Mouse (Mus musculus) neural tube, embryonic 14.5 days (tissue): Measurements from ENCODE around the gene Hsh2d. TPM values are rescaled to one million over a fixed set of nuclear protein-coding genes. Genes with fewer than 3 reads are reported as not detected.

ENCODE experiments used
- polyA plus RNA-seq: library from polyadenylated mRNA; unstranded; fragments of >200 nt; fragmentation: Nextera tagmentation; extraction: Ambion mirVana; gene quantifications from 2 replicates; pipeline ENCODE4 v1.2.1, GENCODE M21; 2014

The Hsh2d gene
- polyA plus RNA-seq, 1 experiment from 2014 or later: not detected

Other genes with a start within 250 kb of the Hsh2d start
- gene Zfp961, start 238.6 kb upstream of the Hsh2d start, polyA plus RNA-seq: 17.7 and 20.1 TPM in 2 replicates
- 0.66 and 0.68 TPM in 2 replicates for gene Cyp4f18, start 180.0 kb upstream of the Hsh2d start, polyA plus RNA-seq
- not detected in 2 replicates for gene Olfr372, start 148.4 kb upstream of the Hsh2d start, polyA plus RNA-seq
- not detected in 2 replicates for gene Olfr373, start 106.5 kb upstream of the Hsh2d start, polyA plus RNA-seq
- gene Olfr374, start 82.6 kb upstream of the Hsh2d start, polyA plus RNA-seq: 0.04 TPM in 1 of 2 replicates, not detected in the other
- 102 and 174 TPM in 2 replicates for gene Tpm4, start 54.7 kb upstream of the Hsh2d start, polyA plus RNA-seq
- gene Rab8a, start 28.4 kb upstream of the Hsh2d start, polyA plus RNA-seq: 53.2 and 67.9 TPM in 2 replicates
- gene Cib3, start 23.2 kb downstream of the Hsh2d start, polyA plus RNA-seq: not detected in 2 replicates
- not detected in 2 replicates for gene Gm11034, start 24.0 kb downstream of the Hsh2d start, polyA plus RNA-seq
- 60.5 and 71.7 TPM in 2 replicates for gene Fam32a, start 30.1 kb downstream of the Hsh2d start, polyA plus RNA-seq
- 220 and 235 TPM in 2 replicates for gene Ap1m1, start 50.4 kb downstream of the Hsh2d start, polyA plus RNA-seq
- gene Gm10282, start 115.6 kb downstream of the Hsh2d start, polyA plus RNA-seq: 12.3 and 13.8 TPM in 2 replicates
- 4.3 and 6.7 TPM in 2 replicates for gene Klf2, start 129.4 kb downstream of the Hsh2d start, polyA plus RNA-seq
- 63.3 and 66.1 TPM in 2 replicates for gene Eps15l1, start 231.8 kb downstream of the Hsh2d start, polyA plus RNA-seq